Mouse (Mus musculus) liver, adult 2 months (tissue): Measurements from ENCODE around the gene Mettl3. TPM values are rescaled to one million over a fixed set of nuclear protein-coding genes. Genes with fewer than 3 reads are reported as not detected.

Source experiments
- DNase-seq: peaks from one replicate; pipeline ENCODE4 v3.0.0-alpha.2; 2011; ENCODE audit warnings: low read depth, low spot score; ENCODE audit errors: extremely low read depth
- H3K27ac ChIP-seq: fragments of 200-500 bp; replicated peaks from 2 replicates; pipeline ENCODE4 v1.5.1; 2012; ENCODE audit warnings: low read depth, mild to moderate bottlenecking, control low read depth, inconsistent platforms, low read length; ENCODE audit not compliant: insufficient read depth
- H3K27me3 ChIP-seq: fragments of 200-500 bp; 2 replicates; pipeline ENCODE4 v1.6.1; 2012; ENCODE audit warnings: mild to moderate bottlenecking, moderate library complexity, low read length, inconsistent platforms; ENCODE audit not compliant: control insufficient read depth, insufficient read depth
- H3K36me3 ChIP-seq: fragments of 200-500 bp; 2 replicates; pipeline ENCODE4 v1.6.1; 2012; ENCODE audit warnings: low read length, inconsistent platforms; ENCODE audit not compliant: control insufficient read depth, insufficient read depth
- H3K4me1 ChIP-seq: fragments of 200-500 bp; 2 replicates; pipeline ENCODE4 v1.6.1; 2011; ENCODE audit warnings: low read length; ENCODE audit not compliant: control insufficient read depth, insufficient read depth
- H3K4me3 ChIP-seq: fragments of 200-500 bp; 2 replicates; pipeline ENCODE4 v1.5.1; 2011; ENCODE audit warnings: low read depth, mild to moderate bottlenecking, control low read depth, low read length, moderate library complexity; ENCODE audit not compliant: insufficient read depth
- H3K79me2 ChIP-seq: fragments of 200-500 bp; 2 replicates; pipeline ENCODE4 v1.6.1; 2012; ENCODE audit warnings: inconsistent platforms, mild to moderate bottlenecking, low read length, moderate library complexity; ENCODE audit not compliant: control insufficient read depth, insufficient read depth
- H3K9ac ChIP-seq: fragments of 200-500 bp; 2 replicates; pipeline ENCODE4 v1.6.1; 2012; ENCODE audit warnings: low read depth, mild to moderate bottlenecking, control low read depth, inconsistent platforms, low read length
- CTCF ChIP-seq: fragments of 200-500 bp; IDR thresholded peaks from 2 replicates; pipeline ENCODE4 v1.5.1; 2011; ENCODE audit warnings: low read depth, low read length, control low read depth
- POLR2A ChIP-seq: fragments of 200-500 bp; IDR thresholded peaks from 2 replicates; pipeline ENCODE4 v1.6.1; 2011; ENCODE audit warnings: low read length, control low read depth; ENCODE audit not compliant: insufficient read depth; ENCODE audit errors: extremely low read depth
- WGBS: fragments of 180-500 bp; shearing (Covaris S2); methylation state at CpG from one replicate; pipeline ENCODE4 v1.1.7; 2018; 5-methylcytosine and 5-hydroxymethylcytosine counted together
- polyA plus RNA-seq: library from polyadenylated mRNA; depleted of rRNA; stranded (reverse); fragments of >200 nt; gene quantifications from 2 replicates; pipeline ENCODE4 v1.2.3, GENCODE M21; 2012
- total RNA-seq: library from RNA; depleted of rRNA; stranded (reverse); fragments of >200 nt; gene quantifications from 2 replicates; pipeline ENCODE4 v1.2.3, GENCODE M21; 2014

The Mettl3 gene
- total and polyA plus RNA-seq, 2 experiments = 8.6 to 12.7 TPM

DNA sequence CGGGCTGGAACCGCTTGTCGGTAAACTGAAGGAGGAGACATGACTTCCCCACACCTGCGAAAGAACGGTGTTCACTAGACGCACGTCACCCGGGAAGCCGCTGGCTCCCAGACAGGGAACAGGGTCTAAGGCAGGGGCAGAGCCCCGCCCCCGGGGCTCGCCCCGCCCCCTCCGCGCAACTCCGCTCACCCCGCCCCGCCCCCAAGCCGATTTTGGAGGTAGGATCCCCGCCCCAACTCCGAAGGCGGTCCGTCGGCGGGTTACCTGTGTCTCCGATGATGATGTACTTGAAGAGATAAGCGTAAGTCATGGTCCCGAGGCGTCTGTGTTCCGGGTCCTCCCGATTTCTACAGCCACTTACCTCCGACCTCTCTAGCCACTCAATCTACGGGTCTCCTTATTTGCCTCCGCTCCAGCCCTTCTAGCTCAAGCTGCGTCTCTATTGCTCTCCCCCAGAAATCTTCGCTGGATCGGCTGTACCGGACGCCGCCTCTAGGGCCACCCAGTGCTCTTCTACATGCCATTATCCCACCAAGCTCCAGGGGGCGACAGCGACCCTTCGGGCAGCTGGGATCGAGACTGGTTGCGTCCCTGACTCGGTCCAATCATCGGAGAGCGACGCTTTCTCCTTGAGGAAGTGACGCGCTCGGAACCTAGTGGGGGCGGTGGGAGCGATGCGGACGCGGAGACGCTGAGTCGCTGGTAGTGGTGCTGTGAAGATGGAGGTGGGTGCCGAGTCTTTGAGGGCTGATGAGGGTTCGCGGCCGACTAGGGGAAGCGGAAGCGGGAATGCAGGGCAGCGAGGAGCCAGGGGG is 25.8 kb downstream of the Mettl3 start, which contains the start of the genes Tox4 and Rab2b:
Gene Tox4, plus strand, starts transcription at position 215 of the 815 bp plus-strand sequence.
Gene Rab2b, minus strand, starts transcription at position 614 of the 815 bp plus-strand sequence.
- H3K79me2 ChIP-seq = peaks cover 6% of the 10 kb centered on the region; the same call in 1 of the 2 replicates
- DNase-seq = peak; percentile 92
- TF ChIP-seq POLR2A (peak; percentile 71), CTCF (peak; percentile 99)
- peak within 1 kb of the TSS; percentile 84 for H3K9ac ChIP-seq
- H3K4me3 ChIP-seq = peak within 1 kb of the TSS; percentile 82
- under 1% methylated on average over 66 of the region's 66 CpGs for WGBS
- peak within 1 kb of the TSS; percentile 54 for H3K27ac ChIP-seq
- H3K36me3 ChIP-seq = no peaks in the 10 kb centered on the region; the same call in 1 of the 2 replicates
- peaks cover 9% of the 10 kb centered on the region; the same call in 1 of the 2 replicates for H3K4me1 ChIP-seq
- no peaks in the 10 kb centered on the region for H3K27me3 ChIP-seq

DNA sequence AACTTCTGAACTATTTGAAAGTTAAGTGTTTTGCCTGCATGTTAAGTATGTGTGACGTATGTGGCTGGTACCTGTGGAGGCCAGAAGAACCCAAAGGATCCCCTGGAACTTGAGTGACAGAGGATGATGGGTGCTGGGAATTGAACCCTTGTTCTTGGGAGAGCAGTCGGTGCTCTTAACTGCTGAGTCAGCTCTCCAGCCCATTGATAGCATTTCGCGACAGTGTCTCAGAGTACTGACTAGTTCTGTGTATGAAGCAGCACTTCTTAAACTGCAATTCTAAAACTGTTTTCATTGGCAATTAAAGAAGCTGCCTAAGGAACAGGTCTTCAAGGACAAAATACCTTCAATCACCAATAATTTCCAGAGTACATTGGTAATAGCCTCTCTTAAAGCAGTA is 27.7 kb downstream of the Mettl3 start:
- H3K36me3 ChIP-seq = peaks cover 2% of the 10 kb centered on the region; the same call in 1 of the 2 replicates
- H3K79me2 ChIP-seq = no peaks in the 10 kb centered on the region; the same call in 1 of the 2 replicates
- DNase-seq = no peak
- WGBS = 85% methylated on average over 4 of the region's 4 CpGs
- TF ChIP-seq POLR2A (no peak), CTCF (no peak)
- no peaks in the 10 kb centered on the region for H3K27me3 ChIP-seq
- H3K9ac ChIP-seq = no peak overlapping the region
- no peak overlapping the region for H3K4me3 ChIP-seq
- peaks cover 4% of the 10 kb centered on the region; the same call in 1 of the 2 replicates for H3K4me1 ChIP-seq
- no peak overlapping the region for H3K27ac ChIP-seq

DNA sequence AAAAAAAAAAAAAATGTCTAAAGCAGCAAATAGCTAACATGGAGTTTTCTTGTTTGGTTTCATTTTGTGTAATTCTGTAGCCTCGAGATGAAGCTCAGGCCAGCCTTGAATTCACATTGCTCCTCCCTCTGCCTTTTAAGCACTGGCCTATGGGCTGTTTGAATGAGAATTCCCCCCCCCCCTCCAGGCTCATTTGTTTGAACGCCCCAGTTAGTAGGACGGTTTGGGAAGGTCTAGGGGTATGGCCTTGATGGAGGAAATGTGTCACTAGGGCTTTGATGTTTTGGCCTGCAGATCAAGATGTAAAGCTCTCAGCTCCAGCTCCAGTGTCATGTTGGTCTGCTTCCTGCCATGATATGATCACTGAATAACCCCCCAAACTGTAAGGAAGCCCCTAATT is 32.1 kb downstream of the Mettl3 start:
- no peak overlapping the region for H3K27ac ChIP-seq
- no peak for DNase-seq
- TF ChIP-seq POLR2A (no peak), CTCF (no peak)

DNA sequence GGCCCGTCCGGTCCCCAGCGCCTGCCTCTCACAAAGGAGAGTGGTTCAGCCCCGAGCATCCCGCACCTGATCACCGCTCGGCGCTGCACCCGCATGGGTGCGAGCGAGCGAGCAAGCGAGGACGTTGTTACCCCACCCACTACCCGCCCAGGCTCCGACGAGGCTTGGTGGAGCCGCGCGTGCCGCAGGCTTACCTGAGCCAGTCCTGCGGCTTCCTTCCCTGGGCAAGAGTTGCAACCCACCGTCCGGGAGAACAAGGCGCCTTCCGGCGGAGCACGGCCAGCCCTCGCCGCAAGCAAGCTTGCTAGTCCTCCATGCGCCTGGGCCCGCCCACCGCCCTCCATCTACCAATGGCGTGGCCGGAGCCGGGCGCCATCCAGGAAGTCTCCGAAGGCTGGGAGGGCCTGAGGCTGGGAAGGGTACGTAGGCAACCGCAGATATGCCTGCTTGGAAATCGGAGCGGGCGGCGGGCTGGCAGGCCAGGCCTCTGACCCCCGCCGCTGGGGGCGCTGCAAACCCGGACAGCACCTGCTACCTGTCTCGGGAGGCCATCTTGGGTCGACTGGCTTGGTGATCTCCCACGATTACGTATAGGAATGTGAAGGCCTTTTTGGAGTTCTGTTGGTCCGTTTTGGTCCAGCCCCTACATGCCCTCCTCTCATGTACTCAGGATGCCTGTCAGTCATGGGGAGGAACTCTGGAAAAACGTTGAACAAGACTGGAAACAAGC is 47.3 kb downstream of the Mettl3 start, which contains the start of gene Chd8:
Gene Chd8, minus strand, starts transcription at position 297 of the 730 bp plus-strand sequence.
- peak; percentile 82 for TF ChIP-seq CTCF
- TF ChIP-seq POLR2A = peak; percentile 77
- peaks cover 7% of the 10 kb centered on the region; the same call in 1 of the 2 replicates for H3K79me2 ChIP-seq
- no peaks in the 10 kb centered on the region for H3K27me3 ChIP-seq
- peak within 1 kb of the TSS; percentile 60 for H3K27ac ChIP-seq
- H3K9ac ChIP-seq = peak within 1 kb of the TSS; percentile 85
- peaks cover 3% of the 10 kb centered on the region; the same call in 1 of the 2 replicates for H3K4me1 ChIP-seq
- under 1% methylated on average over 54 of the region's 54 CpGs for WGBS
- H3K4me3 ChIP-seq = peak within 1 kb of the TSS; percentile 80
- H3K36me3 ChIP-seq = no peaks in the 10 kb centered on the region; the same call in 1 of the 2 replicates
- peak; percentile 90 for DNase-seq

More for the DNA sequence above, 32.1 kb downstream of the Mettl3 start:
- Histone ChIP-seq H3K79me2 (no peaks in the 10 kb centered on the region), H3K4me3 (no peak overlapping the region), H3K4me1 (no peaks in the 10 kb centered on the region), H3K27me3 (no peaks in the 10 kb centered on the region), H3K36me3 (peaks cover 6% of the 10 kb centered on the region), H3K9ac (no peak overlapping the region)
- 50% methylated on average over 3 of the region's 3 CpGs for WGBS

DNA sequence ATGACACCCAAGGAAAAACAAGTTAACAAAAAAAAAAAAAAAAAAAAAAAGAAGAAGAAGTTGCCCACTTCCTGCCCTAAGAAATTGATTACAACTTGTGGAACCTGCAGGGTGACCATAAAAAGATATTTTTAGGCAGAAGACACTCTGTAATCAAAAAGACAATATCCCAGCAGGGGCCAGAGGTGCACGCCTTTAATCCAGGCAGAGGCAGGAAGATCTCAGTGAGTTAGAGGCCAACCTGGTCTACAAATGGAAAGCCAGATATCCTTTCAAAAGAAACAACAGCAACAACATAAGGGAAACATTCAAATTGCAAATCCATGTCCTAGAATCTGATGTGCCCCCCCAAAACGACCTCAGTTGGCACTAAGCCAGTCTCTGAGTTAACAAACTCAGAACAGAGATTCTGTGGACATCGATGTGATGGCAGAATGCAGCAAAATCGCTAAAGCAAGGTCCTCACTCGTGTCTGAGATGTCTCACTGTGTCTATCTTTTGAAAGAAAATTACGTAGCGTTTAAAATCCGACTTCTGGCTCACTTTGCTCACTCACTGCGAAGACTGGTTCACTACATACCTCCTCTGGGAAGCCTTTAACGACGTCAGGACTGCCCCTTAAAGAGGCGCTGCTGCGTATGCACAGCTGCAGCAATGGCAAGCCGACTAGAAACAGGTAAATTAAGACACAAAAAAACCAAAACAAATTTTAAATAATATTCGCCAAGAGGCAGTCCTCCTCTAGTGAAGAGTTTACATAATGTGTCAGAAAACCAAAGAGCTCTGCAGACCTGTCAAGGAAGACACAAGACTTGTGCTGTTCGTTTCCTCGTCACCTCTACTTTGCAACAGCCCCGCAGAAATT is 48.4 kb downstream of the Mettl3 start:
- WGBS = 4% methylated on average over 18 of the region's 18 CpGs
- peak; percentile 27 for DNase-seq

More for the DNA sequence above, 48.4 kb downstream of the Mettl3 start:
- H3K9ac ChIP-seq = peak overlapping the region; percentile 85; the same call in 1 of the 2 replicates
- H3K27me3 ChIP-seq = no peaks in the 10 kb centered on the region
- peak overlapping the region; percentile 80 for H3K4me3 ChIP-seq
- peaks cover 3% of the 10 kb centered on the region; the same call in 1 of the 2 replicates for H3K4me1 ChIP-seq
- H3K36me3 ChIP-seq = no peaks in the 10 kb centered on the region
- H3K79me2 ChIP-seq = peaks cover 17% of the 10 kb centered on the region; the same call in 1 of the 2 replicates
- no peak for TF ChIP-seq CTCF
- no peak for TF ChIP-seq POLR2A
- peak overlapping the region; percentile 60; the same call in 1 of the 2 replicates for H3K27ac ChIP-seq
